Mouse (Mus musculus) megakaryocyte, embryonic 14.5 days (primary cell): ENCODE data around the gene Zfp933. TPM values are rescaled to one million over a fixed set of nuclear protein-coding genes. Genes with fewer than 3 reads are reported as not detected.
"Not testable (repeated sequence)": the region's sequence is repeated elsewhere in the genome, so short reads cannot be mapped to it uniquely, and the experiment has no call there.

Experiments
- H3K27me3 ChIP-seq: replicated peaks from 2 replicates; pipeline ENCODE3; 2012; ENCODE audit warnings: inconsistent platforms
- H3K36me3 ChIP-seq: replicated peaks from 2 replicates; pipeline ENCODE3; 2012; ENCODE audit warnings: low read length, inconsistent platforms, mixed read lengths
- H3K4me1 ChIP-seq: 2 replicates; pipeline ENCODE4 v1.6.1; 2012; ENCODE audit warnings: inconsistent platforms
- H3K4me3 ChIP-seq: replicated peaks from 2 replicates; pipeline ENCODE3; 2012; ENCODE audit warnings: moderate library complexity, mild to moderate bottlenecking, inconsistent platforms
- H3K9me3 ChIP-seq: 2 replicates; pipeline ENCODE4 v1.6.1; 2012; ENCODE audit warnings: inconsistent platforms
- FLI1 ChIP-seq: IDR thresholded peaks from 2 replicates; pipeline ENCODE4 v1.6.1; 2012; ENCODE audit warnings: low read length, inconsistent platforms, mixed read lengths
- GATA1 ChIP-seq: IDR thresholded peaks from 3 replicates; pipeline ENCODE4 v1.6.1; 2012; ENCODE audit warnings: mixed read lengths, low read length, inconsistent platforms, borderline replicate concordance
- polyA plus RNA-seq: library from polyadenylated mRNA; stranded (reverse); fragments of >175 nt; gene quantifications from 2 replicates; pipeline ENCODE4 v1.2.3, GENCODE M21; 2012; ENCODE audit warnings: low replicate concordance; ENCODE audit not compliant: insufficient read depth

Gene Zfp933
- polyA plus RNA-seq, 1 experiment = not detected

DNA sequence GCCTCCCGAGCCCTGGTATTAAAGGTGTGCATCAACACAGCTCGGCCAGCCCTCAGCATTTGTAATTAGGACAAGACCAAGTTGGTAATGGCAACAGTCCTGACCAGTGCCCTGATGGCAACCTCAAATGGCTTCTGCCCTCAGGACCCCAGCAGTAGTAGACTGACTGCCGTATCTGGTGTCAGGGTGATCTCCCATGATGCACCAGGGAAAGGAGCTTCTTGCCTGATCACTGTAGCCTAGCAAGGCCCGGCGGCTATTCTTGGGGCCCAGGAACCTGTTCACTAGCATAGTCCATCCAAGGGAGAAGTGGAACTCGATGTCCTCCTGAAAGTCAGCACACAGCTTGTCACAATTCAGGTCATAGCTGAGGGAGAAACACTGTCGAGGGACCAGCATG, 33.6 kb upstream of the Zfp933 start:
- H3K9me3 ChIP-seq = no peaks in the 10 kb centered on the region
- no peak overlapping the region for H3K4me3 ChIP-seq
- no peak for TF ChIP-seq FLI1
- TF ChIP-seq GATA1 = no peak
- H3K4me1 ChIP-seq = peaks cover 15% of the 10 kb centered on the region
- H3K27me3 ChIP-seq = no peaks in the 10 kb centered on the region
- peaks cover 89% of the 10 kb centered on the region for H3K36me3 ChIP-seq

- no peaks in the 10 kb centered on the region for H3K27me3 ChIP-seq
- TF ChIP-seq GATA1 = no peak
- no peak for TF ChIP-seq FLI1
- H3K9me3 ChIP-seq = no peaks in the 10 kb centered on the region
- peaks cover 32% of the 10 kb centered on the region for H3K4me1 ChIP-seq
- peaks cover 89% of the 10 kb centered on the region for H3K36me3 ChIP-seq
- no peak overlapping the region for H3K4me3 ChIP-seq
Measured at GRCm38 (mm10) chr4:147879865-147880264, 31.7 kb upstream of the Zfp933 start.

DNA sequence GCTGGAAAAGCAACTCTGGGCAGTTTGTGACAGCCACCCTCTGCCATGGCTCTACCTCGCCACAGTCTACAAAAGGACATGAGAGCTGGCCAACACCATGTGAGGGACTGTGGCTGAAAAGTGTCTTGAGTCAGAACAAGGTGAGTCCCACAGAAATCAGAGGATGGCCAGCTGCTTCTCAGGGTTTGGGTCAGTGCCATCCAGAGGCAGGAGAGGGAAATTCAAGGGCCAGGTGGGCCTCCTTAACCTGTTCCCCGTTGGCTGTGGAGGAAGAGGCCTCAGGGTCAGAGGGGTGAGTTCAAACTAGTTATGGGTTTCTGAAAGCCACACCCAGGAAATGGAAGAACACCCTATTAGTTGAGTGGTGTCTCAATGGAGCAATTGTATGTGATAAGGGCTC, 31.3 kb upstream of the Zfp933 start:
- peaks cover 89% of the 10 kb centered on the region for H3K36me3 ChIP-seq
- H3K27me3 ChIP-seq = no peaks in the 10 kb centered on the region
- no peak overlapping the region for H3K4me3 ChIP-seq
- no peaks in the 10 kb centered on the region for H3K9me3 ChIP-seq
- peaks cover 32% of the 10 kb centered on the region for H3K4me1 ChIP-seq
- no peak for TF ChIP-seq FLI1
- no peak for TF ChIP-seq GATA1

GRCm38 (mm10) chr4:147878537-147878936, 30.4 kb upstream of the Zfp933 start:
- Histone ChIP-seq H3K4me1 (peaks cover 32% of the 10 kb centered on the region), H3K36me3 (peaks cover 89% of the 10 kb centered on the region), H3K9me3 (no peaks in the 10 kb centered on the region), H3K27me3 (no peaks in the 10 kb centered on the region), H3K4me3 (no peak overlapping the region)
- TF ChIP-seq GATA1 (no peak), FLI1 (no peak)

DNA sequence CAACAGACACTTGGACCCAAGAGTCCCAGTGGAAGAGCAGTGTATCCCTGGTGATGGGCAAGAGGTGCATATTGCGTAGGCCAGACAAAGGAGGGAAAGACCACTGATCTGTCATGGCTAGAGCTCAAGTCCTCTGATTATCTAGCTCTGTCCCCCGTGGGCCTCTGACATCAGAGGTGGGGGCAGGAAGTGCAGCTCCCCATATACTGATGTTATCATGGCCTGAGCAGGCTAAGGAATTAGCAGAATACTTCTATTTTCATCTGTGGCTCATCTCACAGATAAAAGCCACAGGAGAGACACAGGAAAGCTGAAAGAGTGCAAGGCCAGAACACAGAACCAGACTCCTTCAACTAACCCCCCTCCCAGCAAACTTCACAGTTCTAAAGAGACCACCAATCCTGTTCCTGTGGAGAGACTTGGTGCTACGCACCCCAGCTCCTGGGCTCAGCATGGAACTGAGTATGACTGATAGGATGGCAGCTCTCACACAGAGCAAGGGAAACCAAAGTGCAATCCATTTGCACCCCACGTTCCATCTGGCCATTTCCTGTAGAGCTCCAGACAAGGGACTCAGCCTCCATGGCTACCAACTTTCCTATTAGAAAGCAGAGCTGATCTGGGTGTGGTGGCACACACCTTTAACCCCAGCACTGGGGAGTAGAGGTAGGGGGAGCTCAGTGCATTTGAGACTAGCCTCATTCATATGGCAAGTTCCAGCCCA, 27.8 kb upstream of the Zfp933 start:
- Histone ChIP-seq H3K9me3 (no peaks in the 10 kb centered on the region), H3K36me3 (peaks cover 83% of the 10 kb centered on the region)
- TF ChIP-seq FLI1 (no peak), GATA1 (no peak)

GRCm38 (mm10) chr4:147869238-147869637, 21.1 kb upstream of the Zfp933 start:
- Histone ChIP-seq H3K4me1 (peaks cover 25% of the 10 kb centered on the region), H3K9me3 (no peaks in the 10 kb centered on the region), H3K36me3 (peaks cover 44% of the 10 kb centered on the region), H3K4me3 (peak overlapping the region; percentile 93), H3K27me3 (no peaks in the 10 kb centered on the region)
- no peak for TF ChIP-seq FLI1

More for the DNA sequence above, 27.8 kb upstream of the Zfp933 start:
- Histone ChIP-seq H3K27me3 (no peaks in the 10 kb centered on the region), H3K4me3 (no peak overlapping the region), H3K4me1 (peaks cover 32% of the 10 kb centered on the region)

DNA sequence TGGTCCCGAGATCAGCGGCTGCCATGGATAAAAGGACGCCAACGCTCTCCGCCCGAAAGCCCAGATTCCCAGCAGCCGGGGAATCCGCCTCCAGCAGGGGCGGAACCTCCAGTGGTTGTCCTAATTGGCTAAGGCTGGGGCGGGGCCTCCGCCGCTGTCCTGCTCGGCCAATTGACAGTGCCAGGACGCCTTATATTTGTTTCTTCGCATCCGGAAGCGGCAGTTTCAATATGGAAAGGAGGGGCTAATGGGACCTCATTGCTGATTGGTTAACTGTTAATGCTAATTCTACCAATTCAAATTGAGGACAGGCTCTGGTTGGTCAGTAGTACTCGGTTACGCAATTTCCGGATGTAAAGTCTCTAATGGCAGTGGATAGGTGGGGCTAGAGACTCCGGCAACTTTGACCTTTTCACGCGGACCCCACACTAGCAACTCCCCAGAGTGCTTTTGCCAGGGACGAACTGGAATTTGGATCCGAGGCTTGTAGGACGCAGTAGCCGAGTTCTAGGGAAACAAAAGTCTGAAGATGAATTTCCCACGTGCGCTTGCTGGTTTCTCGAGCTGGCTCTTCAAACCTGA, 20.4 kb upstream of the Zfp933 start, which contains the start of the genes Miip and Fv1:
TSS of gene Miip (minus strand) at position 367 of the 582 bp plus-strand sequence.
TSS of gene Fv1 (plus strand) at position 530 of the 582 bp plus-strand sequence.
- peaks cover 25% of the 10 kb centered on the region for H3K4me1 ChIP-seq
- H3K27me3 ChIP-seq = no peaks in the 10 kb centered on the region
- TF ChIP-seq FLI1 (peak; percentile 17; the same call in 1 of the 2 replicates), GATA1 (no peak)
- no peaks in the 10 kb centered on the region for H3K9me3 ChIP-seq
- H3K36me3 ChIP-seq = peaks cover 43% of the 10 kb centered on the region
- H3K4me3 ChIP-seq = peak within 1 kb of the TSS; percentile 93

DNA sequence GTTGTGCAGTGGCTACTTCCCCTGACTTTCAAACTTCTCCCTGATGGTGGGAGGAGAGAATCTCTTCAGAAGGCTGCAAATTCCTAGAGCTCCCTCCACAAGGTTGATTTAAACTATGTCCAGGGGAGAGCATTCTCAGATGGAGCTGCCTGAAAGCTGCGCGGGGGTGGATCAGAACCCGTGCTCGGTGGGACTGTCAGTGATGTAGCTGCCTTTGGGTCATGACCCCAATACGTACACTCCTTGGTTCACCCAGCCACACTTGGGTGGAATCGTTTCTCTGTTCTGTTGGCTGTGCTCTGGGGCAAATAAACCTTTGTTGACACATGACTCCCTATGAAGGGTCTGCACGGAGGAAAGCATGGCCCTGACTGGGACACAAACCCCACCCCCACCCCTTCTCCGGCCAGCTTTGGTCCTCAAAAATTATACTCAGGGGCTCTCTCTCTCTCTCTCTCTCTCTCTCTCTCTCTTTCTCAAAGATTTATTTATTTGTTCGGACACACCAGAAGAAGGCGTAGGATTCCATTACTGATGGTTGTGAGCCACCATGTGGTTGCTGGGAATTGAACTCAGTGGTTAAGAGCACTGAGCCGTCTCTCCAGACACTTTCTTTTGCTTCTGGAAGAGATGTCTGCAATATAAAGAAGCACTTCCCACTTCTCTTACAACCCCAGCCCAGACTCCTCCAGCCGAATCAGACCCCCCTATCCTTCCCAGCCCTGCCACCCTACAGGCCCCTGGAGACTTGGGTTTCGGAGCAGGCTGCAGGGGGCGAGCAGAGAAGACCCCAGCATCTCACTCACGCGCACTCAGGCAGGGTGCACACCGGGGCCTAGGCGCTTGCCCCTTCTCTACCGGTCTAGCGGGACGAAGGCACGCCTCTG, 19.6 kb upstream of the Zfp933 start:
- H3K36me3 ChIP-seq = peaks cover 43% of the 10 kb centered on the region
- H3K27me3 ChIP-seq = no peaks in the 10 kb centered on the region

DNA sequence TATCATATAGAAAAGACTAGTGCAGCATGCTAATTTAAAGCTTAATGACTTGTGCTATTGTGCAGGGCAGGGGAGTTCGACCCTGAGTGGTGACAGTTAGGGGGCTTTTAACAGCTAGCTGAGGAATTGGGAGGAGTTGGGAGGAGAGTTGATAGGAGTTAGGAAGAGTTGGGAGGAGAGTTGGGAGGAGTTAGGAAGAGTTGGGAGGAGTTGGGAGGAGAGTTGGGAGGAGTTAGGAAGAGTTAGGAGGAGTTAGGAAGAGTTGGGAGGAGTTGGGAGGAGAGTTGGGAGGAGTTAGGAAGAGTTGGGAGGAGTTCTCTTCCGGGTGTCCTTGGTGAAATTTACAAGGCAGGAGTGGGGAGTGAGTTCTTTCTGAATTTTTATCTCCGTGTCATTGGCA, 18.6 kb upstream of the Zfp933 start:
- Histone ChIP-seq H3K36me3 (peaks cover 44% of the 10 kb centered on the region), H3K4me1 (peaks cover 25% of the 10 kb centered on the region)
- H3K9me3 ChIP-seq, H3K27me3 ChIP-seq, H3K4me3 ChIP-seq: not testable (repeated sequence)

More for the DNA sequence above, 19.6 kb upstream of the Zfp933 start:
- Histone ChIP-seq H3K4me3 (peak overlapping the region; percentile 93), H3K4me1 (peaks cover 25% of the 10 kb centered on the region), H3K9me3 (no peaks in the 10 kb centered on the region)
- no peak for TF ChIP-seq GATA1
- no peak for TF ChIP-seq FLI1

GRCm38 (mm10) chr4:147866056-147866455, 17.9 kb upstream of the Zfp933 start:
- H3K9me3 ChIP-seq = no peaks in the 10 kb centered on the region
- TF ChIP-seq FLI1 (no peak), GATA1 (no peak)
- peaks cover 49% of the 10 kb centered on the region for H3K36me3 ChIP-seq

More at GRCm38 (mm10) chr4:147866056-147866455, 17.9 kb upstream of the Zfp933 start:
- H3K4me1 ChIP-seq = peaks cover 25% of the 10 kb centered on the region
- H3K27me3 ChIP-seq = no peaks in the 10 kb centered on the region
- no peak overlapping the region for H3K4me3 ChIP-seq
